Mouse (Mus musculus): Measurements from ENCODE around the gene Tmem44.

Gene Tmem44

GRCm38 (mm10) chr16:30550748-30551192 is at the start of gene Tmem44:
Tmem44 (minus strand) TSS chr16:30550842.
- no peak for DNase-seq (ENCODE audit: low spot score)

- DNase-seq (ENCODE audit: low spot score): peak; percentile 92
Measured at GRCm38 (mm10) chr16:30599491-30600268, 49.0 kb upstream of the Tmem44 start, which contains the start of gene Fam43a. Fam43a (plus strand) TSS chr16:30599723.

DNA sequence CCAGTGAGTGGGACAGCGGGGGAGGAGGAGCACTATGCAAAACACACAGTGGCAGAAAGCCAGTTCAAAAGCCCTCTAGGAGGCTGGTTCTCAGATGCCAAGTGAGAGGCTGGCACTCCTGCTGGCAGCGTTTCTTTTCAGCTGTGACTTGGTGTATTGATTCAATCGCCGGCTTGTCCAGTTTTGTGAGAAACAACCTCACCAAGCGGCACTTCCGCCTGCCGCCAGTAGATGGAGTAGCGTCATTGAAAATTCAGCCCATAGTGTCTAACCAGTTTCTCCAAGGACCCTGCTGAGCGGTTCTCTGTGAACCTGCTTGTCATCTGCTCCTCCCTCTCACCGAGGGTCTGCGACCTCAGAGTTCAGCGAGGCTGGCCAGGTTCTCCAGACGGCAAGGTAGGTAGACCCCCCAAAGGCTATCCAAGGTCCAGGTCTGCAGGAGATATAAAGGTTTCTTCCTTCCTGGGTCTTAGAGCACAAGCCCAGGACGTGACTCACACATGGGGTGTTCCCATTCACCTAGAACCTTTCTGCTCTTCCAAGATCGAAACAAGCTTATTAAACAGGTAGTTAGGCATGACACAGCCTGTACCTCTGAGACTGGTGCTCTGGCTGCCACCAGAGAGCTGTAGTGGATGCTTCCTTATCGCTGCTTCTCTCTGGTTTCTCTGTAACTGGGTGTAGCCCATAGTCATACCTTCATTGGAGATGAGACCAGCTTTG is 46.5 kb upstream of the Tmem44 start:
- DNase-seq (ENCODE audit: low spot score): peak; percentile 97

DNA sequence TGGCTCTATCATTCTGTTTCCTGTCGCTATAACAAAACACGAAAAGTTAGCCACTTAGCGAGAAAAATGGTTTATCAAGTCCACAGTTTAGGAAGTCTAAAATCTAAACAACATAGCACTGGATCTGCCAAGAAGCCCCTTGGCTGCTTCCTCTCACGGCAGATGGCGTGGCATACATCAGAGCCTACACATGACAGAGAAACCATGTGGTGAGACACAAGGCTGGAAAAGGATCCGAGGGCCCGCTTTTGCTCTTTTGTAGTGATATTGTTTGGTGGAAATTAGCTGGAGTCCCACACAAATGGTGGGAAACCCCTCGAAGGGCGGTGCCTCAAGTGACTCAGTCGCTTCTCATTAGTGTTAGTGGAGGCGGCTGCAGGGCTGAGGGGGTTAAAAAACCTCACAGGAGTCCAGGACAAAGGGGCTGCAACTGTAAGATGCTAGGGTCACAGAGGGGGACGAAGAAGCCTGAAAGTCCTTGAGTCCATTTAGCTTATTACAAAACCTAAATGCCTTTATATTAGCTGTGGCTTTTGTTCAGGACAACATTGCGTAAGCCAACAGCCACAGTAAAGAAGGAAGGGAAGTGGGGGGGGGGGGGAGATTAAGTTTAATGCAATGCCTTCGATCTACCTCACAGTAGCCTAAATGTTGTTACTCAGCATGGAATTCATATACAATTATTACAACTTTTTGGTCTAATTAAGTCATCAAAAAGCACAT is 45.4 kb upstream of the Tmem44 start:
- peak; percentile 62 for DNase-seq (ENCODE audit: low spot score)

- DNase-seq (ENCODE audit: low spot score): no peak
Measured at GRCm38 (mm10) chr16:30595356-30595755, 44.7 kb upstream of the Tmem44 start.

DNA sequence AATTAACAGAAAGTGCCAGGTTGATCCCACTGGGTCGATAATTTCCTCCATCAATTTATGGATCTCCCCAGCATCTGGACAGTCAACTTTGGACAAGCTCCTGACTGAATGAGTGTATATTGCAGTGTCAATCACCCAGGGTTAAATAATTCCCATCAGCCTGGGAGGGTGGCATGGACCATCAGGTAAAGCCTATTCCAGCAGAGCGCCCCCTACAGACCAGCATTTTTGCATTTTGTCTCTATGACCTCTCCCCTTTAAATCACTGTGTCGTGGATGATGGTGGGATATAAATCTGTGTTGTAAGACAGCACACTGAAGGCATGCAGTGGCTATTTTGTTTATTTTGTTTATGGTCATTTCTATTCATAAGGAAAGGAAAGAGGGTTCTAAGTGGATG is 41.3 kb upstream of the Tmem44 start:
- DNase-seq (ENCODE audit: low spot score): no peak

DNA sequence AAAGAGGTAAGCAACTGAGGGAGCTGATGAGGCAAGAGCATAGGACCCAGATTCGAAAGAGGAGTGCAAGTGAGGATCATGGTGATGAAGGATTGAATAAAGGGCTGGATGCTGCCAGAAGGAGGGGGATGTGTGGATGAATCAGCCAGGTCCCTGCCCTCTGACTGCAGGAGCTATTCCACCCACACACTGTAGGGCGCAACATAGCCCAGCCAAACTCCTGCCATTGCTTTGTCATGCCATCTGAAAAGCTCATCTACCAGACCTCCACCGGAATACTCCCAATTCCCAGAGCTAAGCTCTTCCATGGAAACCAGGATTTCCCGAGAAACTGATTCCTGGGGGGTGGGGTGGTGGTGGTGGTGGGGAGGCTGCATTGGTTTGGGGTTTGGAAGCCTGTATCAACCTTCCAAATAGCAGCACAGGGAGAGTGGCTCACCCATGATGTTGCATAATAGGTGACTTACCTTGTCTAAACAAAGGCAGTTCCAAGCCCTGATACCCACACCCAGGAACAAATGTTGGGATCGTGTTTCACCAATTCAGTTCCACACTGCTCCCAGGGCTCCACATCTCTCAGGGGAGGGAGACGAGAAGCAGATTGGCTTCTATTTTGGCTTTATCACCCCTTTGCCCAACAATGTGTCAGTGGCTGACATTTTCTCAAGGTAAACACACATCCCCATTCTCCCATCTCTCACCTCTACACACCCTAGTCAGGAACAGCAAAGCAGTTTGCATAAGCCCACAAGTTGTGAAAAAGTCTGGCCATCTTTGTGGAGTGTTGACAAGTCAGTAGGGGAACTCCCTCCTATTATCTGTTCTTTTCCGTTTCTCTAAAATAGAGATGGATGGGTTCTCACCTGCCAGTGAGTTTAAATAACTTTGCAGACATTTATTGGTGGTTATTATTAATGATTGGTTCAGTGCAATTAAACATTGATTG is 39.9 kb upstream of the Tmem44 start:
- DNase-seq (ENCODE audit: low spot score): no peak

DNA sequence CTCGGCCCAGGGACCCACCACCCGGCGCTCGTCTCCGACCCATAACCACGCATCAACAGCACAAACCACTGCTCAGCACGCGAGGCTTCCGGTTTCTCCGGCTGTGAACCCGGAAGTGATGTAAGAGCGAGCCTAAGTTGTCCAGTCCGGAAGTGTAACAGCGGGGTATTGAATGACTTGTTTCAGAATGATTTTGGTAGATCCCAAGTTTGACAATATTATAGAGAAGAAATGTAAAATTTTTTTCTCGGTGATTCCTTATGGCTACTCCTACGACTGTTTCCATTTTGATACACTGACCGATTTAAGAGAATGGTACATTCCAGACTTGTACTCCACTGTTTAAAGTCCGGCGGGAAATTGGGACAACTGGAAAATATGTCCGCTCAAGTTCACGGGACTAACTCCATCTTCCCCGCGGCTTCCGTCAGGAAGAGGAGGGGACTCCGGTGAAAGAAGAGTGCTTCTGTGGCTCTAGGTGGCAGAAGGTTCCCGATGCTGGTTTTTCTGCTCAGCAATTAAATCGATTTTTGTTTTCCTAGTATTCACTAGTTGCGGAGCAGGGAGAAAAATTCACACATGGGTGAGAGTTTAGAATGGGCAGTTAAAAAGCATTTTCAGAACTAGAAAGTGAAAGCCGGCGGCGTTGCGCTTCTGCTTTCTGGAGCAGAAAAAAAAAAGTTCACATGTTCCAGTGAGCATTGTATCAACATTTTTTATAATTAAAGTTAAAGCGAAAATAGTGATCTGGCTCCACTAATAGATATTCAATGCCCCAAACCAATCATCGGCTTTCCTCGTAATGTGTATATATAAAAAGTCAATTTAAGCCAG is 37.1 kb upstream of the Tmem44 start, which contains the start of gene Lsg1:
Lsg1 (minus strand) TSS at position 99 of the 834 bp plus-strand sequence.
- DNase-seq (ENCODE audit: low spot score): peak; percentile 96

GRCm38 (mm10) chr16:30586935-30587493 is 36.4 kb upstream of the Tmem44 start:
- DNase-seq (ENCODE audit: low spot score): no peak

GRCm38 (mm10) chr16:30580765-30581164 is 30.1 kb upstream of the Tmem44 start:
- DNase-seq (ENCODE audit: low spot score): no peak

GRCm38 (mm10) chr16:30576392-30576791 is 25.8 kb upstream of the Tmem44 start:
- DNase-seq (ENCODE audit: low spot score): no peak

DNA sequence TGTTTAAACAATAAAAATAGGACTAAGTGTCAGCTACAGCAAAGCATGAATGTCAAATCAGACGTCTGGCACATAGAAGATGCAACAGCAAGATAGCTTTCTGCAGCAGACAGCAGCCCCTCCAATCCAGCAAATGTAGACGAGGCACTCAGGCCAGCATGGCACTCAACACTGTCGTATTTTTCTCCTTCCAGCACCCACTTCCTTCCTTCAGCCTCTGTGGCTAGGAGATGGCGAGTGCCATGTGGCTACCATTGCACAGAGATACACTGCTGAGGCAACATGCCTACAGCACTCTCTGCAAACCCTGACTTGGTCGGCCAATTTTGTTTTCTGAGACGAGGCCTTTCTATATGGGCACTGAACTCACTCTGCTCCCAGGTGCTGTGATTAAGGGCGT is 25.2 kb upstream of the Tmem44 start:
- no peak for DNase-seq (ENCODE audit: low spot score)

GRCm38 (mm10) chr16:30572239-30572638 is 21.6 kb upstream of the Tmem44 start:
- DNase-seq (ENCODE audit: low spot score): no peak

GRCm38 (mm10) chr16:30571378-30571777 is 20.7 kb upstream of the Tmem44 start:
- no peak for DNase-seq (ENCODE audit: low spot score)

GRCm38 (mm10) chr16:30570173-30570572 is 19.5 kb upstream of the Tmem44 start:
- DNase-seq (ENCODE audit: low spot score): no peak

DNA sequence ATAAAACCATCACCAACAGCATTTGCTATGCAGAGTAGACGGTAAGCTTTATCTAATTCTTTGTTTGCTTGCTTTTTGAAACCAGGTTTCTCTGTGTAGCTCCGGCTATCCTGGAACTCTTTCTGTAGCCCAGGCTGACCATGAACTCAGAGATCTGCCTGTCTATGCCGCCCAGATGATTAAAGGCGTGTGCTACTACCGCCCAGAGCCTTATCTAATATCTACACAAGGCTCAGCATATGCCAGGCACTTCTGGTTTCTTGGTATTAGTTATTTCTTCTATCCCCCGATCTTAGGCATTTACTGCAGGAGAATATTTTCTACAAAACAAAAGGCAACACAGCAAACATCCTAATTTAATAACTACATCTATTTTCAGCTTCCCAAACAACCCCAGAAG is 15.0 kb upstream of the Tmem44 start:
- DNase-seq (ENCODE audit: low spot score): no peak

- no peak for DNase-seq (ENCODE audit: low spot score)
Measured at GRCm38 (mm10) chr16:30560601-30561000, 10.0 kb upstream of the Tmem44 start.

- DNase-seq (ENCODE audit: low spot score): no peak
Measured at GRCm38 (mm10) chr16:30559312-30559992, 8.8 kb upstream of the Tmem44 start.

- DNase-seq (ENCODE audit: low spot score): no peak
Measured at GRCm38 (mm10) chr16:30554109-30554508, 3.5 kb upstream of the Tmem44 start.

Measured in retina, embryonic 14.5 days (tissue).